Mouse (Mus musculus) C2C12 (cell line): Measurements from ENCODE around the gene Fau.

Experiments
- CTCF ChIP-seq: IDR thresholded peaks from one replicate; pipeline ENCODE4 v1.5.1; 2011; ENCODE audit not compliant: control insufficient read depth, insufficient read depth, insufficient read length
- MAX ChIP-seq: IDR thresholded peaks from one replicate; pipeline ENCODE4 v1.6.1; 2011; ENCODE audit warnings: mild to moderate bottlenecking, control low read depth
- USF1 ChIP-seq: IDR thresholded peaks from one replicate; pipeline ENCODE4 v1.6.1; 2011; ENCODE audit warnings: low read depth, mild to moderate bottlenecking, control low read depth, moderate library complexity

GRCm38 (mm10) chr19:6047154-6047898 is 10.3 kb upstream of the Fau start:
- no peak for TF ChIP-seq MAX
- TF ChIP-seq CTCF = no peak
- no peak for TF ChIP-seq USF1
